Mouse (Mus musculus): ENCODE results near the gene Mmachc. TPM values are rescaled to one million over a fixed set of nuclear protein-coding genes. Genes with fewer than 3 reads are reported as not detected.

Mmachc gene
- polyA plus RNA-seq (2015; fragmentation: Illumina TruSeq; extraction: RNeasy Lipid Tissue Mini Kit (QIAGEN cat#74804); ENCODE audit: insufficient read depth, low replicate concordance), result 11.2 TPM

DNA sequence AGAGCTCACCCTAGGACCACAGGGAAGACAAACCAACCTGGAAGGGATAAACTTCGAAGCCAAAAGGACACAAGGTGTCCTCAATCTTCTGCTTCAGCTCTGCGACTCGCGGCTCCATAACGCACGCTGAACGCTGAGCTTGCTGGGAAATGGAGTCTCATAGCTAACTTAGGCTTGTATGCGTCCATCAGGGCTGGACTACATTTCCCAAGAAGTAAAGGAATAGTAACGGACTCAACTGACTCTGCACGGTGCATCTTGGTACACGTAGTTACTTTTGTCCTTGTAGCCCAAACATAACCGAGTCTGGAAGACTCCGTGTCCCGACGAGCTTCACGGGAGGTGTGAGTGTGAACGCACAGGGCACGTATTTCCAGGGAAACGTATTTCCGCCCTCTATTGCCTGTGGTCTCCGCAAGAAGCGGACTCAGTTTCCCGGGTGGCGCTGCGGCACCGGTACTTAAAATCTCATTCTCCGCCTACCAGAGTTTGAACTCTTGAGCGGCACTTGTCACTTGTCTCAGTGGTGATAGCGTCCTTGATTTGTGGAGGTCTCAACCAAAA is at the start of gene Mmachc, which contains the start of gene Ccdc163:
TSS of gene Mmachc (minus strand) at position 206 of the 564 bp plus-strand sequence.
TSS of gene Ccdc163 (plus strand) at position 309 of the 564 bp plus-strand sequence.

DNA sequence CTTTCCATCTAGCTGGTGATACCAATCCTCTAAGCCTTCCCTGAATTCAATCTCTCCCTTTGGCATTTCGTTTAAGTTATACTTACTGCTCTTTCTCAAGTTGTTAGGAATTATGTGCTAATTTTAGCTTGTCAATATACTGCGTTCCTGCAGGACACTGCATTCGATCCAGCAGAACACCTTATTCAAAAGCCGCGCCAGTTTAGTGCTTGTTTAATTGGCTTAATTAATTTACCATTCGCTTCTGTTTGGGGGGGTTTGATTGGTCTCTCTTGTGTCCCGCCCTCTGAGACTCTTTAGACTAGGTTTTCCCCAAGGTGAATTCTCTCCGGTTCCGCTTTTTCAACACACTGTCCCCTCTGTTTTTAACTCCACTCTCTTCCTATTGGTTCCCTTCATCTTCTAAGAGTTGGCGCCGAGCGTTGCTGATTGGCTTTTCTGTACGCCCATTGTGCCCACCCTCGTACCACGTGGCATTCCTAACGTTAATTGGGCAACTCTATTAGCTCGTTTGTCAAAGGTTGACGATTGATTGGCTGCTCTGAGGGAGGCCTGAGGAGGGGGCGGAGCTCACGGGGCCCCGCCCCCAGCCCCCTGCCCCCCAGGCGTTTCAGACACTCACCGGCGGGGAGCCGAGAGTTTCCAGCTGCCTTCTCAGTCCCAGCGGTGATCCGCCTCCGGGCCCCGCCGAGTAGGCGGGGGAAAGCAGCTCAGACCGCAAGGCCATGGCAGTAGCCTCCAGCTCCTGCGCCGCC is 12.3 kb upstream of the Mmachc start, which contains the start of gene Tesk2:
TSS of gene Tesk2 (plus strand) at position 606 of the 755 bp plus-strand sequence.

DNA sequence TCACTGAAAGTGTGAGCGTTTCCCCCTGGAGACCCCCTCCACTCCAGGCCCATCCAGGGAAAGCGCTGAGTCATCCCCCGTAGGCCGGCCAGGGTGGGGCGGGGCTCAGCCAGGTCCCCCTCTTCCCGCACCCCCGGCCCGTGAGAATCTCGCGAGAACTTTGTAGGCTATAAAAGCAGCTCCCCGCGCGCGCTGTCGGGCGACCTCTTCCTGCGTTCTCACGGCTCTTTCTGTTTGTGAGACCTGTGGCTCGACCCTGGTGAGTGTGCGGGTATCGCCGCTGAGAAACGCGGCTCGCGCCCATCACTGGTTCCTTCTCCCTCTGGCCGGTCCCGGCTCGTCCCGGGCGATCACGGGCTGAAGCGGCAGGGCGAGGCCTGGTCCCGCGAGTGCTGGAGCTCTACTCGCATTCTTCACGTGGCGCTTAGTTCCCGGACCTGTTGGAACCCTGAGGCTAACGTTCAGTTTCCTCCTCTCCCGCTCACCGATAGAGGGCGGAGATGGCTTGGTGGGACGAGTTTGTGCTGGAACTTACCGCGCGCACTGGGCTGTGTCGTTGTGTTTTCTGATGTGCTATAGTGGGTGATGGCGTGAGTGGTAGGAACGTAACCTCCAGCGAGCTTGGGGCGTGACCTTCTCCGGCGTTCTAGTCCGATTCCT is 22.7 kb downstream of the Mmachc start, which contains the start of gene Prdx1:
TSS of gene Prdx1 (plus strand) at position 143 of the 660 bp plus-strand sequence.

Other genes with a start within 250 kb of the Mmachc start
- 18.8 TPM for gene Mast2, start 244.2 kb downstream of the Mmachc start, polyA plus RNA-seq (2015; fragmentation: Illumina TruSeq; extraction: RNeasy Lipid Tissue Mini Kit (QIAGEN cat#74804); ENCODE audit: insufficient read depth, low replicate concordance)
- gene Ipp, start 200.9 kb downstream of the Mmachc start, polyA plus RNA-seq (2015; fragmentation: Illumina TruSeq; extraction: RNeasy Lipid Tissue Mini Kit (QIAGEN cat#74804); ENCODE audit: insufficient read depth, low replicate concordance), result 13.5 TPM
- 40.6 TPM for gene Tmem69, start 152.5 kb downstream of the Mmachc start, polyA plus RNA-seq (2015; fragmentation: Illumina TruSeq; extraction: RNeasy Lipid Tissue Mini Kit (QIAGEN cat#74804); ENCODE audit: insufficient read depth, low replicate concordance)
- gene Gpbp1l1, start 150.7 kb downstream of the Mmachc start, polyA plus RNA-seq (2015; fragmentation: Illumina TruSeq; extraction: RNeasy Lipid Tissue Mini Kit (QIAGEN cat#74804); ENCODE audit: insufficient read depth, low replicate concordance), result 156 TPM
- 14.7 TPM for gene Ccdc17, start 111.8 kb downstream of the Mmachc start, polyA plus RNA-seq (2015; fragmentation: Illumina TruSeq; extraction: RNeasy Lipid Tissue Mini Kit (QIAGEN cat#74804); ENCODE audit: insufficient read depth, low replicate concordance)
- 84.8 TPM for gene Nasp, start 80.5 kb downstream of the Mmachc start, polyA plus RNA-seq (2015; fragmentation: Illumina TruSeq; extraction: RNeasy Lipid Tissue Mini Kit (QIAGEN cat#74804); ENCODE audit: insufficient read depth, low replicate concordance)
- 291 TPM for gene Akr1a1, start 56.7 kb downstream of the Mmachc start, polyA plus RNA-seq (2015; fragmentation: Illumina TruSeq; extraction: RNeasy Lipid Tissue Mini Kit (QIAGEN cat#74804); ENCODE audit: insufficient read depth, low replicate concordance)
- 625 TPM for gene Prdx1, start 22.9 kb downstream of the Mmachc start, polyA plus RNA-seq (2015; fragmentation: Illumina TruSeq; extraction: RNeasy Lipid Tissue Mini Kit (QIAGEN cat#74804); ENCODE audit: insufficient read depth, low replicate concordance)
- gene Ccdc163, start 103 bp upstream of the Mmachc start, polyA plus RNA-seq (2015; fragmentation: Illumina TruSeq; extraction: RNeasy Lipid Tissue Mini Kit (QIAGEN cat#74804); ENCODE audit: insufficient read depth, low replicate concordance), result 42.6 TPM
- gene Tesk2, start 12.5 kb upstream of the Mmachc start, polyA plus RNA-seq (2015; fragmentation: Illumina TruSeq; extraction: RNeasy Lipid Tissue Mini Kit (QIAGEN cat#74804); ENCODE audit: insufficient read depth, low replicate concordance), result 8.6 TPM
- gene Toe1, start 99.2 kb upstream of the Mmachc start, polyA plus RNA-seq (2015; fragmentation: Illumina TruSeq; extraction: RNeasy Lipid Tissue Mini Kit (QIAGEN cat#74804); ENCODE audit: insufficient read depth, low replicate concordance), result 22.3 TPM
- gene Mutyh, start 99.3 kb upstream of the Mmachc start, polyA plus RNA-seq (2015; fragmentation: Illumina TruSeq; extraction: RNeasy Lipid Tissue Mini Kit (QIAGEN cat#74804); ENCODE audit: insufficient read depth, low replicate concordance), result 8.7 TPM
- not detected for gene Hpdl, start 113.3 kb upstream of the Mmachc start, polyA plus RNA-seq (2015; fragmentation: Illumina TruSeq; extraction: RNeasy Lipid Tissue Mini Kit (QIAGEN cat#74804); ENCODE audit: insufficient read depth, low replicate concordance)
- 0.04 TPM for gene Zswim5, start 169.0 kb upstream of the Mmachc start, polyA plus RNA-seq (2015; fragmentation: Illumina TruSeq; extraction: RNeasy Lipid Tissue Mini Kit (QIAGEN cat#74804); ENCODE audit: insufficient read depth, low replicate concordance)